Mouse (Mus musculus) cerebellum, postnatal 4 days (tissue): ENCODE measurements around the gene Dnajb14.
A peak's percentile ranks its signal among the peaks of the same experiment; 100 is the strongest.
"Not testable (repeated sequence)": the region's sequence is repeated elsewhere in the genome, so short reads cannot be mapped to it uniquely, and the experiment has no call there.

Experiments
- DNase-seq, 2 experiments: peaks; one replicate each; pipeline ENCODE4 v3.0.0; 2022; ENCODE audit warnings: low spot score in 2 of 2, mixed read lengths in 1 of 2

The Dnajb14 gene

GRCm38 (mm10) chr3:137952225-137952913 lies 84.9 kb downstream of the Dnajb14 start:
- DNase-seq: no peak

GRCm38 (mm10) chr3:137952914-137953880 lies 85.7 kb downstream of the Dnajb14 start:
- DNase-seq: peak in 1 of 2 experiments; percentile 44

DNA sequence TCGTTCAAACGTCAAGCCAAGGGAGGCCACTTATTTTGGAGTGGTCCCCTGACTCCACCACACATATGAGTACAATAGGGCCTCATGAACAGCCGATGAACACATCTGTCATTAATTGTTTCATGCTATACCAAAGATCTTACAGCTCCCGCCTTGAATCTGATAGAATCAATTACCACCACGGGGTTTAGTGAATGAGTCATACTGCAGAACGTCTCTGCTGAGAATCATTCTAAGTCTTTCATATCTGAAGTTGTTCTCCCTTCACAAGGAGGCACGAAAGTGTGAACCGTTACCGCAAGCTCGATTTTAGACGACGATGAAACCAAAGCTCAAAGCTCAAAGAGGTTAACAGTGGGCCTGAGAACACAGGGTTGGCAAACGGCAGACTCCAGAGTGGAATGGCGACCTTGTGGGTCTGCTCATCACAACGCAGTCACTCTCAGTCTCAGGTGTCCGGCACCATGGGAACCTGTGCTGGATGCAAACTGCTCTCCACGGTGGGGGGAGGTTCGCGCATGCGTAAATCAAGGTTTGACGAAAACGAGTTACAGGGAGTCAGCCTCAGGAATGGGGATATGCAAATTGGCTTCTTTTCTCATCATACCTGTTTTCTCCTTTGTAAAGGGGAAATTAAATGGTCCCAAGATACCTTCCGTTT lies 86.9 kb downstream of the Dnajb14 start:
- DNase-seq: no peak

DNA sequence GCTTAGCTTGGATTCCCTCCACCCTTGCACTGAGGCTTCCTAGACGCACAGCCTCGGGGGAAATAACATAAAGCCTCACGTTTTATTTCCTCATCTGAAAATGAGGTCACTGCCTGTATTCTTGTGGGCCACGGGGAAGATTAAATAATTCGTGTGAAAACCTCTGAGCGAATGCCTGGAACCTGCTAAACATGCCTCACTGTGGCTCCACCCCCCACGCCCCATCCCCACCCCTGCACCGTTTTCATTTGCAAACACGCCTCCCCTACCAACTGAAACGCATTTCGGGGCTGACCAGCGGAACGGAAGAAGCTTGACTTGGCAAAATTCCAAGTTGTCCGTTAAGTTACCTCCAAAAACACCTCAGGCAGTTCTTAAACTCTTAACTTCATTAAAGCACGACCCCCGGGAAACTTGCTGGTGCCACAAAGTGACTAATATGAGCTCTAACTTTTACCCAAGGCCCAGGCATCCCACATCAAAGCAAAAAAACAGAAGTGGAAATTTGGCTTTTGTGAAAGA lies 88.1 kb downstream of the Dnajb14 start:
- DNase-seq: no peak

GRCm38 (mm10) chr3:137957864-137958263 lies 90.4 kb downstream of the Dnajb14 start:
- no peak for DNase-seq

GRCm38 (mm10) chr3:137958352-137958751 lies 90.9 kb downstream of the Dnajb14 start:
- DNase-seq: no peak

GRCm38 (mm10) chr3:137959456-137959855 lies 92.0 kb downstream of the Dnajb14 start:
- DNase-seq: no peak

DNA sequence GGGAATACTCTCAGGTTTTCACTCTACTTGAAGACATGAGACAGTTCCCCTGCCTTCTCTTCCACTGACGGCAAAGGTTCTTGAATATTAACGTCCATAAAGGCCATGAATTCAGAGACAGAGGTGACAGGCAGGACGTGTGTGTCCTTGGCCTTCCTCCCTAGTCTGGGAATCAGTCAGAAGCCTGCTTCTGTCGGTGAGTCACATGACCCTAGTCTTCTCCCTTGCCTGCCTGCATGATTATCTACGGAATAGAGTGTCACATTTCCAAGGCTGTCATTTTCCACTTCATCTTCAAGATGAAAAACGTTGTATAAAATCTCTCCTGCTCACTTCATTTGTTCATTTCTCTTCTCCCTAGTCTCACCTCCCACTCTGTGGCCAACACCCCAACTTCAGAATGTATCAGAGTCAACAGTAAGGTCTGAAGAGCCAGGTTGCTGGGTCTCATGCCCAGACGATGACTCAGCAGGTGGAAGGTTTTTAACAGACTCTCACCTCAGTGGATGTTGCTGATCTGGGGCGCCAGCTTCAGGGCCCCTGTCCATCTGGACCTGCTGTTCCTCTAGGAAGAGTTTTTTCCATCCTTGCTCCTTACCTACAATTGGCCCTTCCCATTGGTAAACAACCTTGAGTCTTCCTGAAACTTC lies 94.4 kb downstream of the Dnajb14 start:
- DNase-seq: no peak

- no peak for DNase-seq
Measured at GRCm38 (mm10) chr3:137963508-137963907, 96.0 kb downstream of the Dnajb14 start.

- not testable (repeated sequence) for DNase-seq
Measured at GRCm38 (mm10) chr3:137964014-137964413, 96.5 kb downstream of the Dnajb14 start.
